Mouse (Mus musculus) thymus, postnatal 0 days (tissue): ENCODE data around the gene Lrrc55. TPM values are rescaled to one million over a fixed set of nuclear protein-coding genes. Genes with fewer than 3 reads are reported as not detected.
"Not testable (repeated sequence)": the region's sequence is repeated elsewhere in the genome, so short reads cannot be mapped to it uniquely, and the experiment has no call there.

ENCODE experiments used
- DNase-seq: peaks from one replicate; pipeline ENCODE4 v3.0.0-alpha.2; 2015; ENCODE audit warnings: low spot score
- polyA plus RNA-seq: library from polyadenylated mRNA; unstranded; fragments of >200 nt; fragmentation: Nextera tagmentation; extraction: Ambion mirVana; gene quantifications from 2 replicates; pipeline ENCODE4 v1.2.1, GENCODE M21; 2015

The Lrrc55 gene
- 0.13 and 0.17 TPM in 2 replicates for polyA plus RNA-seq

DNA sequence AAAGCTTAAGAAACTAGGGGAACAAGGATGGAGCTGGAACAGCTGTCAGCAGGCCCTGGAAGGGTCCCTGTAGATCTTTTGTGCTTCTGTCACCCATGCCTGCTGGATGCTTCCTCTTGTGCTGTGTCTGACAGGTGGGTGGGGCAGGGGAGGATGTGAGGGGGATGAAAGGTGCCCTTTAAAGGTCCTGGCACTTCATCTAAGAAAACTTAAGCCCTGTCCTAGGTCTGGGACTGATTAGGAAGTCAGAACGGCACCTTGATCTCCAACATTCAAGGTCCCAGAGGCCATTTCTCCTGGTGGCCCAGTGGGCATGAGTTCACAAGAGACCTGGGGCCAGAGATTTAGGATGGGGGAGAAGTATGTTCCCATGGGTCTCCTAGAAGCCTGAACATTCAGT, at the start of gene Lrrc55:
TSS of gene Lrrc55 (minus strand) at position 297 of the 400 bp plus-strand sequence.
- DNase-seq = no peak

DNA sequence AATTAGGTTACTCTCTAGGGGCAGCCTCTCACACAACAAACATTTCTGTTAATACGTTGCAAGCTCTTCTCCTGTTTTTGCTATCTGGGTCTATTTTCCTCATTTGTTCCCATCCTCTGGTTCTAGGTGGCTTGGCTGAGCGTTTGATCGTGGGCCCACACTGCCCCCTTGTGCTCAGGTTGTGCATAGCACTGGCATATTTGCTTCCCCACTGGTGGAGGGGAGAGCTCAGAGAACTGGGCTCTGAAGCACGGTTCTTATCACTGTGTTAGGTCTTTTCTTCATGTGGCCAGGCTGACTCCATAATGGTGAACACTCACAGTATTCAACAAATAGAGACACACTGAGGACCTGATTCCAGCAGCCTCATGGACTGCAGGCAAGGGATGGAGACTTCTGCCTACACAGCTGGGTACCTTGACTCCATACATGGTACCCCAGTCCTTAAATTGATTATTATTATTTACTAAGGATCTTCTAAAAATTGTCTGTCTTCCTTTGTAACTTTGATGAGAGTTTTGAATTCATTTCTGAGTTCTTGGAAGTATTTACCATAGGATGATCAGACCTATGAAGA, 49.6 kb upstream of the Lrrc55 start:
- DNase-seq = peak; percentile 40

DNA sequence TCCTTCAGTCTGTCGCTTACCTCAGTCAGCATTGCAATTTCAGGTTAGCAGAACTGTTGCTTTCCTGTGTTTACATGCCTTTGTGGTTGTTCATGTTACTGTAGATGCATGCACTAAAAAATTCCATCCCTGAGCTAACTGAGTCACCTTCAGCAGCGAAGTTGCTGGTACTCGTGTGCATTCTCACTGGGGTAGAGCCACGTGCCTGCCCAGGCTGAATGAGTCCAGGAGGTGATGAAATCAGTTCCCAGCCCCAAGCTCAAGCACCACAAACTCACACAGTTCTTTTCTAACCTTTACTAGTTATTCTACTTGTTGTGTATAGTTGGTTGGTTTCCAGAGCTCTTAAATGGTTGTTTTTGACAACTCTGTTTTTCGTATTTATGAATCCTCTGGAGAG, 48.7 kb upstream of the Lrrc55 start:
- DNase-seq = no peak

DNA sequence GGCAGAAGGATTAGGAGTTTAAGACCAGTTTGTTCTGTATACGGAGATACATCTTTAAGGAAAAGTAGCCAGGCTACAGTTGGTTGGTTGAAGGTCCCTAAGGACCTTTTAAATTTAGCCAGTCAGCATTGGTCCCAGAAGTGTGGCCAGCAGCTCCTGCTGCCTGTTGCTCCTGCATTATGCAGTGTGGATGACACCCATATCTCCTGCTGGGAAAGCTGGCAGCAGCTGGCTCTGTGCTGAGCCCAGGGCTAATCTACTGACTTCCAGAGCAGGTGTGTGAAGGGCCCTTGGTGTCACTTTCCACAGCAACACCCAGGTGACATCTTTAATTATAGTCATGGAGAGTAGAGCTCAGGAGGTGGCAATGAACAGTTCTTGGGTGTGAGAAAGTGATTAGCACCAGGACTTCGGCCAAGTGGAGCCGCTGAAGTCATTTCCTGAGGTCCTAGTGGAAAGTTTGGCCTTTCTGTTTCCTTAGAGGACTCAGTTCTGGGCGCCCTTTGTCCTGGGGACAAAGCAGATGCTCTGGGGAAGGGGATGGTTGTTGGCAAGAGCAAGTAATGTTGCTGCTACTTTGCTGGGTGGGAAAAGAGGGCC, 41.2 kb upstream of the Lrrc55 start:
- no peak for DNase-seq

DNA sequence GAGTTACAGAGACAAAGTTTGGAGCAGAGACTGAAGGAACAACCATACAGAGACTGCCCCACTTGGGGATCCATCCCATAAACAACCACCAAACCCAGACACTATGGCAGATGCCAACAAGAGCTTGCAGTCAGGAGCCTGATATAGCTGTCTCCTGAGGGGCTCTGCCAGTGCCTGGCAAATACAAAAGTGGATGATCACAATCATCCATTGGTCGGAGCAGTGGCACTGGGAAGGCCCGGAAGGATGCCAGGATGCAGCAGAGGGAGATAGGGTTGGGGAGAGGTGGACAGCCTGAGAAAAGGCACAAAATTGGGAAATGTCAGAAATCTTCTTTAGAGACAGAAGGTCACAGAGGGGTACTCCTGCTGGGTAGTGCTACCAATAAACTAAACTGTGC, 40.2 kb upstream of the Lrrc55 start:
- DNase-seq = not testable (repeated sequence)

DNA sequence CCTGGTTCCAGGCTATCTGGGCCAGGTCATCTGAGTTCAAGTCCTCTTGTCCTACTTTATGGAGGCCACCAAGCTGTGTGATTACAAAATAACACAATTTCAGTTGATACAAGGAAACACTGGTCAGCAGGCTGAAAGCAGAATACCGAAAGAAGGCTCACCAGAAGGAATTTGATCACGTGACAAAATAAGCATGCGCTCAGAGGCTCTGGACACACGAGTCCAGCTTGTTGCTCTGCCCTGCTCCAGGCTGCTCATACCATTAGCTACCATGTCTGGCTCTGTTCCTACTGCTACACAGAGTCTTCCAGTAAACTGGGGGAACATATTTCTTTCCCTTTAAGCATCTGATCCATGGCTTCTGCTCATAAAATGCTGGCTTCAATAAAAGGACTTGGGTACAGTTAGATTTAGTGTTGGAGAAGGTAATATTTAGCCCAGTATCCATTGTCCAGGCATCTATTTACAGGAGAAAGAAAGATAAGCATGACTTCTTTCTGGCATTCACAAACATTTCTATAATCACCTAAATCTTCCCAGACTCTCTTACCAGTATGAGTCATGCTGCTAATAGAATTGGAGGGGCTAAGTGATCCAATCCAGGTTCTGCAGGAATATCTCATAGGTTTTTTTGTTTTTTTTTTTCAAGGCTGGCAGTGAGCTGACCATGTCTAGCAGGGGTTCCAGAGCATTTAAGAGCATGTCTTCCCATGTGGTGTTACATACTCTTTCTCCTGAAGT, 33.9 kb upstream of the Lrrc55 start:
- DNase-seq = no peak

DNA sequence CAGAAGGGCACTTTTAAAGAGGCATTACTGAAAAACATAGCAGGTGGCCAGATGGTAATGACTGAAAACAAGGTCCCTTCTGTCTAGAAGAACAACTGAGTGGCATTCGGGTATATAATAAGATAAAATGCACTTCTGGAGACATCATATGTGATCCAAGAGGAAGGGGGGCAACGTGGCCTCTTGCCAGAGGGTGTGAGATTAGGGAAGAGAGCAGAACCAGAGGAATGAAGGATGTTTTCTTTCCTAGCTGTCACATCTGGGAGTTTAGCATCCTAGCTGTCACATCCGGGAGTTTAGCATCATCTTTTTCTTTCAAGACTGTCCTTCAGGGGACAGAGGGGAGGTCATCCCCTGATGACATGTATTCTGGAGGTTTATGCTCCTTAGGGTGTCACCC, 32.6 kb upstream of the Lrrc55 start:
- DNase-seq = no peak

DNA sequence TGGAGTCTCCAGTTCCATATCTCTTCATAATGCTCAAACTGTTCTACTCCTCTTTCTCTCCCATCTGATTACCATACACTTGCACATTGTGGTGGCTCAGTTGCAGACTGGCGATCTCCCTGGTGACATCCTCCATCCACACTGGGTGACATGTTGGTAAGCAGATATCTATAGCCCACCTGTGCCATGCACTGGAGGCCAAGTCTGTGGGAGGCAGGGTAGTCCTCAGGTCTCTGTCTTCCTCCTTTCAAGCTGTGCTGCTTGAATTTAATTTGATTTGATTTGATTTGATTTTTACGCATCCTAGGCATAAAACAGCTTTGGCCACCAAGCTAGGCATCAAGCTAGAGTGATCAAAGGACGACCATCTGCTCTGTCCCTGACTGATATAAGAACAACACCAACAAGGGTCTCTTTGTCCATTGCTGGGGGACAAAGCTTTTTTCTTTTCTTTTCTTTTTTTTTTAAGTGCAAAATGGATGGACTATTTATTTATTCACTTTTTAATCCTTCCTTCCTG, 30.9 kb upstream of the Lrrc55 start:
- no peak for DNase-seq

DNA sequence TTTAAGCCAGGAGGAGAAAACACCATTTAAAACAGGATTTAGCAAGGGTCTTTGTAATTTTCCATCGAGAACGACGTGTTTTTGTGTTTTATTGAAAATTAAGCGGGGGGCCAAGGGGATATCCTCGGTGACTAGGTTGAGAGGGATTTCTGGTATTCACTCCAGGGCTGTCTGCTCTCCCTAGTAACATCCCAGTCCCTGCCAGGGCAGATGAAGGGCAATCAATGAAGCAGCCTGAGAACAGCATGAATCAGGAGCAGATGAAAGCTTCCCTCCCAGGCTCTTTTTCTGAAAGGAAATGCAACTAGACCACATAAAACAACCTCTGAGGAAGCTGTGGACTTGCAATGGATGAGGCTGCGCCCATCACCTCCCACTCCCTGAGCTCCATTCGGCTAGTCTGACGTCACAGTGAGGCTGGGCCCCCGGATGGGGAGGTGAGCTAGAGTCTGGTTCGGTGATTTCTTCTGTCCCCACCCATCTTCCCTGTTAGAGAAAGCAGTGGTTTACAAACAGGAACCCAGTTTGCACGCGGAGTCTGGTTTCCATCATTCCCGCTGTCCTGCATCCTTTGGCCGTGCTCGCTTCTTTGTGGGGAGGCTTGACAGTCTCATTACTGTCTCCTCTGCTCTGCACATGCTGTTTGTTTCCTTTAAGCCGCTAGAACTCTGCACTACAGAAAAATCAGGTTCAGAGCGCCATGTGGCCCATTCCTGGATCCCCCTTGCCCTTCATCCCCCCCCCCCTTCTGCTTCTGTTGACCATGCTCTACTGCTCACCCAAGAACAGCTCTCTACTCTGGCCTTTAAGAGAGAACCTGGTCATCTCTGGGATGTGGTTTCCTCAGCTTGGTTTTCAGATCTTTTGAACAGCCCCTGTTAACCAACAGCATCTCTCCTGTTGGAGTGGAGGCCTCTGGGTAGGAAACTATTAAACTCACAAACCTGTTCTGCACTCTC, 27.5 kb upstream of the Lrrc55 start:
- no peak for DNase-seq

DNA sequence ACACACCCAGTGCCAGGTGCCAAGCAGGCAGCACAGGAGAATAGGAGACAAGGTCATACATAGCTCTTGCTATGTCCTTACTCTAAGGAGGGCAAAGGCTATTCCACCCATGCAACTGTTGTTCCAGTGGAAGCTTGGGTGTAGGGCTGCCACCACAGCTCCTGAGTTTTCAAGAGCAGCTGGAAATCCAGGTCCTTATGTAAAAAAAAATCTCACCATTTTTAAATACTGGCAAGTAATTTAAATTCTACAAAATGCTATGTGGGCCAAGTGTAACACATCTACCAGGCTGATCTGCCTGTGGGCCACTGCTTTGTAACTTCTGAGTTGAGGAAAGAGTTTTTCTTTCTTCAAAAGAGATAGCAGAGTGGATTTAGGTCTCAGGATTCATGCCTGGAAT, 19.6 kb upstream of the Lrrc55 start:
- DNase-seq = no peak

DNA sequence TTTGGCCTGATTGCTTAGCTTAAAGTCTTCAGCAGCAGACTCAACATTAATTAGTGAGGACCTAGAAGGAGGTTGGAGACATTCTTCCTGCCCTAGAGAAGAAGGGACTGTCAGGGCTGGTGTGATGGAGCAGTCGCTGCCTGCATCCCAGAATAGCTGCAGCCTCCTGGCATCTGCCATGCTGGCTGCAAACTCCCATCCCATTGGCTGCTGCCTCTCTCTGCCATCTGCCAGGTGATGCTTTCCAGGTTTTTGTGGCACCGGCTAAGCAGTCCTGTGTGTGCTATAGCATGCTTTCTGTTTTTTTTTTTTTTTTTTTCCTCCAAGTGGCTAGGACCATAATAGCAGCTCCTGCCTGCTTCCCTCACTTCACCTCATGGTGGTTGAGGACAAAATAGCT, 16.7 kb upstream of the Lrrc55 start:
- no peak for DNase-seq

DNA sequence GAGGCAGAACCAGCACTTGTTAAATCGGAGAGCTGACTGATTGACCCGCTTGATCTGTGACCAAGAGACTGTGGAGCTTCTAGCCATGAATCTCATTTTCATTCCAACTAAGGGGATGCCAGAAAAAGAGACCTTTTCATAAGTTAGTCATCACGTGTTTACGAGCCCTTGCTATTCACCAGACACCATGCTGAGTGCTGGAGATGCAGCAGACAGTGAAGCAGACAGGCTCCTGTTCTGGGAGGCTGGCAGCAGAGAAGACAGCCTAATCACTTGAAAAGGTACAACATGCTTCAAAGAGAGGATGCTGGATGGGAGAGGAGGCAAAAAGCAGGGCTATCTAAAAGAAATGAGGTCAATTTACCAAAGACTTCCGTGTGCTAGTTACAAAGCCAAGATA, 12.3 kb upstream of the Lrrc55 start:
- DNase-seq = no peak

DNA sequence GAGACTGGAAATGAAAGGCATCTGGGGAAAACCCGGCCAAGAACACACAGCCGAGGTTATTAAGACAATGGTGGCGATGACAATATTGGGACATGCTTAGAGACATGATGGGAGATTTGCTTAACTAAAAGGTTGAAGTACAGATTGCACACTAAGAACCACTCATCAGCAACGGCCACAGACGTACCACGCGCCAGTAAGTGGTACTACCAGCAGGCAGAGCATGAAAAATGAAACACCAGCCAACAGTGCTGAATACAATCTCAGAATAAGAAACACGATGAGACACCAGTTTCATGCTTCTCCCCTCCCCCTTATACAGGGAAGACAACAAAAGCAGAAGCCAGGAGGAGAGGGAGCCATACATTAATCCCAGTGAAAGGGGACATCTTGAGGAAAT, 8.2 kb upstream of the Lrrc55 start:
- no peak for DNase-seq

DNA sequence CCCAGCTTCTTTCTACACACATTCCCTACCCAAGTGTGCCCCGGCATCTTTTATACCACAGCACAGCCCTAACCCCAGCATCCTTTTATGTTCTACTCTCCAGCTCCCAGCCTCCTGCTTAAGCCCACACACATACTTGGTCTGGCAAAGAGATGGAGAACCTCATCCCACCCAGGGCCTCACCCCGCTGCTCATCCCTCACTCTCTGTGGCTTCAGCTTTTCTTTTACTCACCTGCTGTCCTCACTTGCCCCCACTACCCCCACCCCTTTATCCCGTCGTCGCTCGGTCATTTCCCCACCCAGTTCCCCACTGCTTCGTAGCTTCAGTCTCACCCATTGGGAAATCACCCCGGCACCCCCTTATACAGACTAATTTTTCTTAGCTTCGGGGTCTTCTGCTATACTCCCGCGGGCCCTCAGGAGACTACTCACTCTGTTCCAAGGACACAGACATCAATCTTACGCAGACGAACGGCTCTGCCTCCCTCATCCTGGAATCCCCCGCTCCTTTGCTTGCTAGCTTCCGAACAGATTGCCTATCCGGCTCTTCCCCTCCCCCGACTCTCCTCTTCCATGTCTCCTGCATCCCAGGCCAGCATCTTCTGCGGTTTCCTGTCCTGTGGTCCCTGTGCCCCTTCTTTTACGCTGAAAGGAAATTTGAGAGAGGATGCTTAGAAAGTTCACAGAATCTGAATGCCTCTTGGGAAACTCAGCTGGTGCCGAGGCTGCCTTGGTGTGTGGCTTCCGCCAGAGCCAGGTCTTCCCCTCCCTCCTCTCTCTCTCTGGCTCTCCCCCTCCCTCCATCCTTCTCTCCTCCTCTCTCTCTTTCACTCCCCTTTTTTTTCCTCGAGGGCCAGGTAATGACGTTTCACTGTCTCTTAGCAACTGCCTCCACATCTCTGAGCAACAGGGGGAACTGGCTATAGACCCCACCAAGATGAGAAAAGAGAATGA, 1.3 kb upstream of the Lrrc55 start:
- DNase-seq = no peak

DNA sequence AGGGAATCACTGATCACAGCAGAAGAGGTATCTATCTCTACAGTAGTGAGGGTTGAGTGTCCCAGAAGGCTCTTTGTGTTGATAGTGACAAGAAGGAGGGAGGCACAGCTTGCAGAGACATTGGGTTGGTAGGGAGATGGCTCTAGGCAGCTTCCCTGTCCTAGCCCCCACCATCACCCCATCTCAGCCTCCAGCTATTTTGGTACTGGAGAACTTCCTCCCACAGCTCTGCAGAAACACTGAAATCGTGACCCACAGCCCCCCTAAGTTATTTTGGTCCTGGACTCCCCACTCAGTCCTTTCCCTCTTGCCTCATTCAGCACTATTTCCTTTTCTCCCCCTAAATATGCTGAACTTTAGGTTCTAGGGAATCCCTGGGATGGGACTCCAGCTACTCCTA, 2.4 kb downstream of the Lrrc55 start:
- DNase-seq = no peak

DNA sequence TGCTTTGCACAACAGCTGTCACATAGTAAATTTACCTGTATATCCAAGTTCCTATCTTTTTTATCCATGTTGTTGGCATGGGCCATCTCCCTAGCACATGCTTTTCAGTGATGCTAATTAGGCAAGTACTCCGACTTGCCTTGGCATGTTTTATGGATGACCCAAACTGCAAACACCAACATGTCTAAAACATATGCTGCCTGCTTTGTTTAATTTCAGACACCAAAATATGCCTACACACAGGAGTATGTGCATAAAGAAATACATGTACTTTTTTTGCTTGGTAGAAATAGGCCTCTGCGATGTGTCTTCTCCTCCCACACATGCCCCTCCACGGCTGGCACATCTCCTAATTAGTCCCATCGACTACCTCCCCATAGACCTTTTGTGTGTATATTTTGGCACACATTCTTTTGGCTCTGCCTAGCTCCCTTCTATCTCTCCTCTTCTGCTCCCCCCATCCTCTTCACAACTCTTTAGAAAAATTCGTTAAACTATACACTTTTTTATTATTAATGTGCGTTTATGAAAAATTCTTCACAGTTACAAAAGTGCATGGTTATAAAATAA, 9.3 kb downstream of the Lrrc55 start:
- no peak for DNase-seq

DNA sequence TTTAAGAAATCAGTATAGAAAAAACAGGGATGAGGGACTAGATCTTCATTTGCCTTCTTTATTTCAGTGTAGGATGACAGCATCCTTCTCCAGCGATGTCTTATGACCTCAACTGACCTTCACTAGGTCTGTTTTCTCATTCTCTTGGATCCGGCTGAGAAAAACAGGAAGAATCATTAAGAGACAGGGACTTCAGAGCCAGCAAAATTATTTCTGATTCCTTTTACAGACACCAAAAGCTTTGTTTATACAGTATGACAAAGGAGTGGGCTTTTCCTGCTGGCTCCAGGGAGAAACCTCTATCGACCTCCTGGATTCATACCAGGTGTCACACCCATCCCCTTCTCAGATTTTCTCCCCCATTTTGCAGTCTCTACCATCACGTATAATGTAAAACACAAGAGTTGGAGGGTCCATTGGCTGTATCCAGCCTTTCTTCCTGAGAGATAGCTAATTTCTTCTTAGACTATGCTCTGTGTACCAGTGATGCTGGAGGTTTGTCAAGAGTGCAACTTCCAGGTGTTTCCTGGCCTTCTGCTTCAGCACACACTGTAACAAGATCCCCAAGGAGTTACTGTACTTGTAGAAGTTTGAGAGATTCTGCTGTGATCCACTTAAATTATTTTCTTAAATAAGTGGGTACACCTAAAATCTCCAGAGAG, 18.7 kb downstream of the Lrrc55 start:
- DNase-seq = no peak

DNA sequence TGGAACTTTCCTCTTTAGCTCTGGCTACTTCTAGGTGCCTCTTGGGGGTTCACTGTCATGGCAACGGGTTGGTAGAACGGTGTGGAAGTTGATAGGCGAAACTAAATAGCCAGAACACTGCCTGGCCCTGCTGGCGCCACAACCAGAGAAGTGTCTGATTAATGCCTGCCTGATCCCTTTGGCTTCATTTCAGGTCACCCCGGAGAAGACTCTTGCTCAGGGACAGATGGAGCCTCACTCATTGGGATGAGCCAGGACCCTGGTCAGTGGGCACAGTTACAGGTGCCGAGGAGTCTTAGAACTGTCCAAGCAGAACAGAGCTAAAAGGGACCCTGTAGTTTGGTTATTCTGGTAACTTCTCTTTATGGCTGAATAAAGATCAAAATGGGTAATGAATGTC, 23.5 kb downstream of the Lrrc55 start:
- no peak for DNase-seq

DNA sequence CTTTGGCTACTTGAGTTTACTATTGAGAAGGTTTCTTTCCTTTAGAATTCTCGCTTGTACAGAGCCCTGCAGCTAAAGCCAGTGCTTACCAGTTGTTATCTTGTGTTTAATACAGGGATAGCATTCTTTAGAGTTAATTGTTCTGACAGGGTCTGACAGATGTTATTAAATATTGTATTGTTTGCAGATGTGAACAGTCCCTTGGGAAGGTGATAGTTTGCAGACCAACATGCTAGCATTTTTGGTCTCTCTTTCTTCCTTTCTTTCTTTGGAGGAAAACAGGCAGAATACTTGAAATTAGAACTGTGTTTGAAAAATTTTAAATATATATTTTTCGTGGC, 24.3 kb downstream of the Lrrc55 start:
- no peak for DNase-seq
